Mouse (Mus musculus): ENCODE results near the gene Ehbp1l1.

DNA sequence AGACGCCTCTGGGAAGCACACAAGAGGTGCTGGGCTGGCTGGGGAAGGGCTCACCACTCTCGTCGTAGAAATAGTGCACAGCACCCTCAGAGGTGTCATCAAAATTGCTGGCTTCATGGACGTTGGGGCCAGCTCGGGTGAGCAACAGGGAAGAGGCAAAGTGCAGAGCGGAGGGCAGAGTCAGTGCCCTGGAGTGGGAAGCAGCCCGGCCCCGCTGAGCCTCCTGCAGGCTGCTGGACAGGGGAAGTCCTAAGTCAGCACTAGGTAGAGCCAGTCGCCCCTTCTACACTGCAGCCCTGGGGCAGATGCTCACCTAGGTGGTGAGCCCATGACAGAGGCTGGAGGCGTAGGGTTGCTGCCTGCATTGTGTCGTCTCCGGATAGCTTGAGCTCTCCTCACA lies 41.9 kb downstream of the Ehbp1l1 start:
- TF ChIP-seq POLR2A (IDR thresholded peaks at IDR 0.05; ENCODE audit: control insufficient read depth, extremely low read depth, insufficient read depth, low read length, poor library complexity) (no peak), CTCF (IDR thresholded peaks at IDR 0.05; ENCODE audit: borderline replicate concordance, control insufficient read depth, extremely low read depth, insufficient read depth, low read length, poor library complexity) (no peak)
